Mouse (Mus musculus) right cerebral cortex, postnatal 10 days (tissue): ENCODE measurements around the gene Mapkap1.

ENCODE experiments used
- DNase-seq, 2 experiments: peaks; one replicate each; pipeline ENCODE4 v3.0.0; 2021; ENCODE audit warnings: low spot score in 2 of 2

Mapkap1 gene

DNA sequence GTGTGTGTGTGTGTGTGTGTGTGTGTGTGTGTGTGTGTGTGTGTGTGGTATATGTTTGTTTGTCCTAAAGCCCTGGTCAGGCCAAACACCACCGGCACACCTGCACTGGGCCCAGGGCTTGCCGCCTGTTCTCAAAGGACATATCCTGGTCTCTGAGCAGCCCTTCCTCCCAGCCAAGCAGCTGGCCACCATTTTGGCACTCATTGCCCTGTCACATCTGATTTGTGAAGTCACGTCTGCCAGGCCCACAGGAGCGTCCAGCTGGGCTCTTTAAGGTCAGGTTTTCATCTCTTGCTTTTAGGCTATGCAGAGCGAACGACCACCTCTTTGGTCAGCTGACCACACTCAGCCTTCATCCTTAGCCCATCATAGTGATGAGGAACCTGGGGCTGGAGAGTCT, 223.9 kb downstream of the Mapkap1 start:
- no peak for DNase-seq

DNA sequence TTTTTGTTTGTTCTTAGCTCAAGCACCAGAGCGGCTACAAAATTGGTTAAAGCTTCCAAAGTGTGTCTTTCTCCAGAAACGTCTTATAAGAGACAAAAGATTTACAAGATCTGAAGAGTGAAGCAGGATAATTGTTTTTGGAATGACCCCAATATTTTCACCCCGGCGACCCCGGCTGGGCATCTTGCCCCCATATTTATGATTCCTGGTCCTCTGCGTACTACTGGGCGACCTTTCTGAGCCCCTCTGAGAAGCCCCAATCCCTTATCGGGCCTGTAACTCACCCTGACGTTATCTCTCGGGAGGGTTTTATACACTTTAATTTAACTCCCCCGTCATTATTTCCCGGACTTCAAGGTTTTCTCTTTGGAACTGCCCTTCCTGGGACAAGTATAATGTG, 225.5 kb downstream of the Mapkap1 start:
- no peak for DNase-seq

DNA sequence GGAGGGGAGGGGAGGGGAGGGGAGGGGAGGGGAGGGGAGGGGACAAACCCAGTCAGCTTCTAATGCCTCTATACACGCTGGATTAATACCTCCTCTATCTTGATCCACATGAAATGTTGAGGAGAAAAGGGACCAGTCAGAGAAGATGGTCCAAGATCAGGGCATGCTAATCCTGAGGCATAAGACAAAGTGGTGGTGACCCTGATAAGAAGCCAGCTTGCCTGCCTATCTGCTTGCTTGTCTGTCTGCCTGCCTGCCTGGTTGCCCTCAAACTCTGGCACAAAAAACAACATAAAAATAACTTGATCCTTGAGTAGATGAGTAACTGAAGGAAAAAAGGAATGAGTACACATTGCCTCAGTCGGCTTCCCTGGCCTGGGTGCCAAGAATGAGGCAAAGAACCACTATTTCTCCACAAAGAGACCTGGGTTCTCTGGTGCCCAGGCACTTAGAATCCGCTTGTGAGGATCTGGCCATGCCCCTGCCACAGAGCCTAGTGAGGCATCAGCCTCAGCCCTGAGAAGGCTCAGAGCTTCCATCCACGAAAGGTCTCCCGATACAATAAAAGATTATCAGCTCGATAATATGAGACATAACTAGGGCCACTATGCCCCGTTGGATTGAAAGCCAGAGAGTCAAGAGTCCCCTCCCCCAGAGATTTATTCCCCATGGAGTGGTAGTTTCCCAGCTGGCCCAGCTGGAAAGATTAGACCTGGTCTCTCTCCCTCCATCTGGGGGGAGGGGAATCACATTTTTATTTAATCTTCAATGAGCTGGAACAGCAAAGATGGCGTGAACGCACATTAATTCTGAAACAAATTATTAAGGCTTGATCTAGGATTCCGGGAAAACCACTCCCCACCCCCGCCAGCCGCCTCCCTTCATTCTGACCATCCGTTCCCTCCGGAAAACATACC, 228.9 kb downstream of the Mapkap1 start:
- no peak for DNase-seq

DNA sequence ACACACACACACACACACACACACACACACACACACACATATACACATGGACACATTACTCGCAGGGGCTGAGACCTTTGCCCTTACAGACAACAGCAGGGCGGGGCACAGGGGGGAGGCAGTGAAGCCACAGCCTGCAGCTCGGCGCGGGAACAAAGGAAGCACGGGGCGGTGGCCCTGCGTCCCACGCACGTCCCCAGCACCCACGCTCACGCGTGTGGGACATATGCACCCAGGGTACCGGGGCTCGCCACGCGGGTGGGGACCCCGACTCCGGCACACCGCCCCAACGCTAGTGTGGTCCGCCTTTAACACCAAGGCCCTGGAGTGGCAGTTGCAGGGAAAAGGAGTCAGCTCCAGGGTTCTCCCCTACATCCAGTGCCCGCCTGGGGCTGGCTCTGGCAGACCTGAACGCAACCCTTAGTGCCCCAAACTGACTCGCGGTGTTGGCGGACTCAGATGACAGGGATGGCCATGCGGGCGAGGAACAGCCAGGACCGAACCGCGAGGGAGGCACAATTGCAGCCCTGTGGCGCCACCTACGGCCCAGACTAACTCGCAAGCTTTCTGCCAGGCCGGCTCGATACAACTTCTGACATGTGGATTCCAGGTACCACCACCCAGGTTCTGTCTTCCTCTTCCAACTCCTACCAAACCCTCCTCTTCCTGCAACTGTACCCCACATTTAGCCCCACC, 232.5 kb downstream of the Mapkap1 start:
- peak; percentile 92 to 93 for DNase-seq

DNA sequence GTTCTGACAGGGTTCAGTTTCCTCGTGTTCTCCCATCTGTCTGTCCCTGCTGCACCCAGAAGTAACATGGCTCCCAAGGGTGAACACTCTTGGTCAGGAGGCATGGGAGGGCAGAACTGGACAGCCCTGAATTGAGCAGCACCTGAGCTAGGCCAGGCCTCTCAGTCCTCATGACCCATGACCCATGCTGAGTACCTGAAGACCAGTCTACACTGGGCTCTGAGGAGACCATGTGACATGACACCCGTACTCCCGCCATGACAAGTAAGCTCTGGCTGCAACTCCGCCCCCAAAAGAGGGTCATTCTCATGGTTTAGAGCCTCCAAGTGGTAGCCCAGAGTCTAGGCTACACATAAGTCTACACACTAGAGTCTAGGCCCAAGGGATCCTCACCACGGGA, 233.2 kb downstream of the Mapkap1 start:
- DNase-seq = no peak

DNA sequence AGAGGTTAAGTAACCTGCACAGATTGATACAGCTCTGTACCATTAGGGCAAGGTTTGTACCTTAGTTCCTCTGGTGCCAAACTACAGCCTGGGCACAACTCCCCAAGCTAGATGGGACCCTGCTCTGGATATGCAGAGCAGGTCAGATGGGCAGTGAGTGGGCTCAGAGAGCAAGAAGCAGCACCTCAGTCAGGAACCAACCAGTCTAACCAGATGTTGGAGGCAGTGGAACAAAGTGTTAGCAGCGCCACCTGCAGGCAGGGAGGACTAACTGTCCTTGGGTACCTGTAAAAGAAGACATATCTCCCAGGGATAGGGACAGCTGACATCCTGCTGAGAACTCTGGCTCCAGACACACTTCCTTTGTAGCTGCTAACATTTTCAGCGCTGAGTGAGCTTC, 235.8 kb downstream of the Mapkap1 start:
- DNase-seq = no peak

DNA sequence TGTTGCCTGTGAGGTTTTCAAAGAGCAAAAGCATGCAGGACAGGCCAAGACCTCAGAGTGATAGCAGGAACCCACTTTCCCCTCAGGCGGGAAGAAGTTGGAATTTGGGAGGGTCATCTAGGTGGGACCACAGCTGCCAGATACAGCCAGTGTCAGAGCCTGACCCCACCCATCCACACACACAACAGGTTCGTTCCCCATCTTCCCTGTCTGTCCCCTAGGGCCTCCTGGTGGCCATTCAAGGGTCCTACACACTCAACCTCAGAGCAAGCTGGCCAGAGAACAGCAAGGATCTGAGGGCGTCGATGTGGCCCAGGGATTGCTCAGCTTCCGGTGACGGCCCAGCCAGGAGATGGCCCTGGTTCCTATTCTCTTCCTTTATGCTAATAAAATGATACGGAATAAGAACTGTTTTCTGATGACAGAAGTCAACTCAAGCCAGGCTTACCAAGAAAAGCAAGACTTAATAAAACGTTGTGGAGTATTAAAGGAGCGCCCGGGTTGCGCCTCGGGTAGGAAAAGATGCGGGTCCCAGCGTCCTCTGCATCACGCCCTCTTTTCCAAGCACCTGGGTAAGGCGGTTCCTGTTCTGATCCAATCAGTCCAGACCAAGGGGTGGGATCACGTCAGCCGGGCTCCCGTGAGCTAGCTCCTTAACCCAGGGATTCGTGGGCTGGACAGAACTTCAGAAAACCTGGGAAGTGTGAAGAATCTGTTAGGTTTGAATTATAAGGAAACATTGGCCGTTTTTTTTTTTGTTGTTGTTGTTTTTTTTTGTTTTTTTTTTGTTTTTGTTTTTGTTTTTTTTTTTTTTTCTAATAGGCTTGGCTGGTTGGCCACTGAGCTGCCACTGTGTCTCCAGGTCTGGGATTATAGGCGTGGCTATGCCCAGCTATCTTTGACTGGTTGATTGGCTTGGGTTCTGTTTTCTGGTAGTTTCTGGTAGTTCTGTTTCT, 238.3 kb downstream of the Mapkap1 start:
- DNase-seq = no peak

DNA sequence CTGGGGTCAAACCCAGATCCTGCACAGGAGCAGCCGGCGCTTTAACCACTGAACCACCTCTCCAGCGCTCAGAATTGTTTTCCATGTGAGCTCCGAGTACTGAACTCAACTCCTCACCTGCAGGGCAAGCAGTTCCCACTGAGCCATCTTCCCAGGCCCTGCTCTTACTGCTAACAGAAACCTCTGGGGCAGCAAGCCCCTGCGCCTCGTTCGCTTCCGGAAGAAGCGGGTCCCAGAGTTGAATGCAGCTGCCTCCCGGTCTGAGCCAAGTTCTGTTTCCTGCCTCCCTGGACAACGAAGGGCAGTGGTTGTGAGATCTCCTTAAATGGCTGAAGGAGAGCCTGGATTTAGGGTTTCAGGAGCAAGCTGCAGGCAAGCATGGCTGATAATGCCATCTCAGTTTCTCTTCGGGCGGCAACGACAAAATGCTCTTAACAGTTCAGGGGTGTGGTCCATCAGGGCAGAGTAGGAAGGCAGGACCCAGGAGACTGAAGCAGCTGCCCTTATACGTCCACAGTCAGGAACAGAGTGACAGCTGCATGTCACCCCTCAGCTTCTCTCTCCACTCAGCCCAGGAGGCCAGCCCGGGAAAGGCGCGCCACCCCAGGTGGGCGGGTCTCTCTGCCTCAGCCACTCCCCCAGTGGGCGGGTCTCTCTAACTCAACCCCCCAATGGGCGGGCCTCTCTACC, 239.4 kb downstream of the Mapkap1 start:
- peak; percentile 56 to 64 for DNase-seq

DNA sequence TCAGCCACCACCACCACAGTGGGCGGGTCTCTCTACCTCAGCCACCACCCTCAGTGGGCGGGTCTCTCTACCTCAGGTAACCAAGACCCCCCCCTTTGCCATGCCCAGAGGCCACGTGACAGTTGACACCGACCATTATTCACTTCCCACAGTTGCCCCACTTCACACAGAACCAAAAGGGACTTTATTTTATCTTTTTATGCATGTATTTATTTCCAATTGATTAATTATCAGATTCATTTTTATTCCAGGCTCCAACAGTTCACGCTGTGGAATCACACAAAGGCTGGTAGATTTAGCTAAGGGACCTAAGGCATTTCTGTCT, 239.9 kb downstream of the Mapkap1 start:
- DNase-seq = no peak

DNA sequence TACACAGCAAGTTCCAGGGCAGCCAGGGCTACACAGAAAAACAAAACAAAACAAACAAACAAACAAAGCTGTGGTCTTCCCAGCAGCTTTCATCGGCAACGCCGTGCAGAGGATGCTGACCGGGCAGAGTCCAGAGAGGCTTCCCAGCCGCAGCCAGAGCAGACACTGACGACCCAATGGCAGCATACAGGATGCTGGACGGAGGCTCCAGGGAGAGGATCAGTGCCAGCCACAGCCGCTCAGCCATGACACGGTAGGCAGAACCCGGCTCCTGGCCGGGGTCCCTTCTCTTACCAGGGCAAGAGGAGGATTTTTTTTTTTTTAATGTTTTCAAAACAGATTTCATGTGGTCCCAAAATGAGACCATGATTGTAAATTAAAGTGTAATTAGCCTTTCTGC, 240.8 kb downstream of the Mapkap1 start:
- no peak for DNase-seq

DNA sequence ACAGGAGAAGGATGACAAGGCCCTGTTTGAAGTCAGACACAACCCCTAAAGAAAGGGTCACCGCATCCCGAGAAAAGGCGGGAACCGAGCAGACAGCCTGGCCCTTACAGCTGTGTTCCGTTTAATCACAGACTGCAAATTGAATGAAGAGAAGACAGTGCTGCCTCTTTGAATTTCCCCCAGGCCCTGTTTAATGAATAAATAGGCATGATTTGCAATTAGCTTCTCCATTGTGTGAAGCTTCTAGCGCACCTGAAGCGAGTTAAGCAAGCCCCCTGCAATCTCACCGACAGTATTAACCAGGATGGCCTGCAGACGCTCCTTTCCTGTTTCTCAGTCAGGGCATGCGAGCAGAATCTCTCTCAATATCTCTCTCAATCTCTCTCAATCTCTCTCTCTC, 261.2 kb downstream of the Mapkap1 start:
- DNase-seq = no peak

DNA sequence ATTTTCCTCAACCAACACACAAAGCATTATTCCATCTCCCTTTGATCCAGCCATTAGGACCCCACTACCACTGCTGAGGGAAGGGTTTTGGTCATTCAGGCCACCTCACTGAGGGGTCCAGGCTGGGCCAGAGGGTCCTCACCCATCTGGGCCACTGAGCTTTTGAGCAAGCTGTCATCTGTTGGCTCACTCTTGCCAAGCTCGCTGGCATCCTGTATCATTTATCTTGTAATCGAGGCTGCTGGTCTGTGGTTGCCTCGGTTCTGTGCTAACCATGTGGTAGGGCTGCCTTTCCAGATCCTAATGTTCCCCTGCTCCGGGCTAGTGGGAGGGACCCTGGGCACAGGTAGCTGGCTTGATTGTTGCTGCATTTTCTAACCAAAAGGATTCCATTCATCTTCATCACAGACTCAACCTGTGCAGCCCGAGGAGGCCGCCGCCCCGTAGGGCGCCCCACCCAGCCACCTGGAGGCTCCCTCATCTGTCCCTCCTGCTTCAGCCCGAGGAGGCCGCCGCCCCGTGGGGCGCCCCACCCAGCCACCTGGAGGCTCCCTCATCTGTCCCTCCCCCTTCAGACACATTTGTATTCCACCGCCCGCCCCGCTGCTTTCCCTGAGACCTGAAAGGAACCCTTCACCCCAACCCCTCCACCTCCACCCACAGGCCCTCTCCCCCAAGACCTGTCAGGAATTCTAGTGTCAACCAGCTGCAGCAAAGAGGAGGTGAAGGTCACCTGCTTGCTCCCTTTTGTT, 262.0 kb downstream of the Mapkap1 start:
- DNase-seq = peak; percentile 35

DNA sequence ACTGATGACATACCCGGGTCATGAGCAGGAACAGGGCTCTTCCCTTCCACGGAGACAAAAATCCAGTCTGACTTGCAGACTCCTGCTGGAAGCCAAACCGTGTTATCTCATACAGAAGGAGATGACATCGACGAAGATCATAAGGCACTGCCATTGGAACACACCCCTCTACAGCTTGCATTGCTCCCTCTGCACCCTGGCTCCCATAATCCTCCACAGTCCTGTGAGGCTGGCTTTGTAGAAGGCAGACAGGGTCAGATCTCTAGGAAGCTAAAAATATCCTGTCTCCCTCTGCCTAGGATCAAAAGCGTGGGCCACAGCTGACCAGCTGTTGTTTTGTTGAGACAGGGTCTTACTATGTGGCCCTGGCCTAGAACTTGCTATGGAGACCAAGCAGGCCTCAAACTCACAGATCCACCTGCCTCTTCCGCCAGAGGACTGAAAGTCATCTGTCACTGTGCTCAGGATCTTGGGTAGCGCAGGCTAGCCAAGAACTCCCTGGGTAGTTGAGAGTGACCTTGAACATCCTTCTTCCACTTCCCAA, 262.7 kb downstream of the Mapkap1 start:
- DNase-seq = no peak

DNA sequence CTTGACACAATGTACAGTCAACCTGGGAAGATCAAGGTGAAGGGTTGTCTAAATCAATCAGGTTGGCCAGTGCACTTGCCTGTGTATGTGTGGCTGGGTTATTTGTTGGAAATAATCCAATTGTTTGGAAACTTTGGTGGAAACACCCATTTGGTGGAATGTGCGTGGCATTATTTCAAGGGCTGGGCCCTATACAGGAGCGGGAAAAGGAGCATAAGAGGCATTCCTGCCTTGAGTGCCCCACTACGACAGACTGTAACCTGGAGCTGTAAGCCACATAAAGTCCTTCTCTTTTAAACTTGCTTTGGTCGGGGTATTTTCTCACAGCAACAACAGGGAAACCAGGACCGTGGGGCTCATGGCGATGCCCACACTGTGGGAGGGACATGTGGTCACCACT, 263.9 kb downstream of the Mapkap1 start:
- DNase-seq = no peak

DNA sequence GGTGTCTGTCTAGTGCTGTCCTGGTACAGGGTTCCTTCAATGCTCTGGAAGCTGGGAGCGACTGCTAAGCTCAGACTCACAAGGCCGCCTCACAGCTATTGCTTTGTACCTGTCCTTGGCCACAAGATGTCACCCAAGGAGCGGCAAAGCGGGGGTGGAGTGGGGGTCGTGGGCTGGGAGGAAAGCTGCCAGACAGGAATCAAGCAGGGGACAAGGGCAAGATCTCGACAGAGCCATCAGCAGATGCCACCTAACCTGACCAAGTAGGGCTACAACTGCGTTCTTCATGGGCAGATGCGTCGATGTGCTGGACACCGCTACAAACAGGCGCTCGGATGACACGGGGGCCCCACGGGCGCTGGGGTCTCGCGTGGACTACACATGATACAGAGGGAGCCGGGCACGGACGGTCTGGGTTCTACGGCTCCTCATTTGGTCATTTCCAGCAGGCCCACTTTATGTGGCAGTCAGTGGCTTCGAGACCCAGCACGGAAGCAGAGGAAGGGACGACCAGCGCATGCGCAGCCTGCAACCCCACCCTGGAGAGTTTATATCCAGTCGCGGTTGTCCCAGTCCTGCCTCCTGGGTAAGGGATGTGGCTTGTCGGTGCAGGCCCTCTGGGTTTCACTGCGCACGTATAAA, 264.9 kb downstream of the Mapkap1 start:
- DNase-seq = peak; percentile 72

DNA sequence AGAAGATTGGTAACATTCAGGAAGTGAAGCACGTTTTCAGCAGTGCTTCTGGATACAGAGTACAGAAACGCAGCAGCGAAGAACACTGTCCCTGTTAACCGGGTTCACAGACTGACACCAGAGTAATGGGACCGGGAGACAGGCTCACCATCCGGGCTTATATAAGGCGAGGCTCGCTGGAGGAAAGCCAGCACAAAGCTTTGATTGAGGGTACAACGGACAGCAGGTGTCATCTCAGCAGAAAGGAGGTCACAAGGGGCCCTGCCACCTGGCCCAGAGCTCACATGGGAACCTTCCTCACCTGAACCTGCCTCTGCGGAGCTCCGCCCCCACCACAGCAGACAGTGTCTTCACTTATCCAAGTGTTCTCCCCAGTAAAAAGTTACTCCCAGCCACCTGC, 267.3 kb downstream of the Mapkap1 start:
- DNase-seq = peak in 1 of 2 experiments; percentile 38
